Mouse (Mus musculus) urinary bladder, postnatal 14 days (tissue): ENCODE data around the gene Actn1.
A peak's percentile ranks its signal among the peaks of the same experiment; 100 is the strongest.

ENCODE experiments used
- DNase-seq: peaks from one replicate; pipeline ENCODE4 v3.0.0; 2021; ENCODE audit warnings: low spot score

Actn1 gene

GRCm38 (mm10) chr12:80226101-80226500 lies 34.1 kb downstream of the Actn1 start:
- no peak for DNase-seq

GRCm38 (mm10) chr12:80224241-80224731 lies 35.9 kb downstream of the Actn1 start:
- DNase-seq, result no peak

DNA sequence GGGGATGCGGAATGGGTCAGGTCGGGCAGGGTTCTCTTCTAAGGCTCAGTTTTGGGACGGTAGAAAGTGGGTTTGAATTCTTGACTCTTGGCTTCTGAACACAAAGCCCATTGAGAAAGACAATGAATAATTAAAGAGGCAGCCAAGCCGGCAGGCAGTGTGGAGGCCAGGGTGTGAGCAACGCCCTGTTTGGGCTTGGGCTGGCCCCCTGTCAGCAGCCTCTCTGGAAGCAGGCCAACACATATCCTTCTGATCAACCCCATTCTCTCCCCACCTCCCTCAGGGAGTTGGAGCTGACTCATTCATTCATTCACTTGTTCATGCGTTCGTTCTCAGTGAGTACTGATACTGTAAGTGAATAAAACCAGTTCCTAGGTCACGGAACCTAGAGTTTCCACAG lies 36.7 kb downstream of the Actn1 start:
- peak; percentile 55 for DNase-seq

GRCm38 (mm10) chr12:80222473-80222872 lies 37.7 kb downstream of the Actn1 start:
- DNase-seq, result no peak

DNA sequence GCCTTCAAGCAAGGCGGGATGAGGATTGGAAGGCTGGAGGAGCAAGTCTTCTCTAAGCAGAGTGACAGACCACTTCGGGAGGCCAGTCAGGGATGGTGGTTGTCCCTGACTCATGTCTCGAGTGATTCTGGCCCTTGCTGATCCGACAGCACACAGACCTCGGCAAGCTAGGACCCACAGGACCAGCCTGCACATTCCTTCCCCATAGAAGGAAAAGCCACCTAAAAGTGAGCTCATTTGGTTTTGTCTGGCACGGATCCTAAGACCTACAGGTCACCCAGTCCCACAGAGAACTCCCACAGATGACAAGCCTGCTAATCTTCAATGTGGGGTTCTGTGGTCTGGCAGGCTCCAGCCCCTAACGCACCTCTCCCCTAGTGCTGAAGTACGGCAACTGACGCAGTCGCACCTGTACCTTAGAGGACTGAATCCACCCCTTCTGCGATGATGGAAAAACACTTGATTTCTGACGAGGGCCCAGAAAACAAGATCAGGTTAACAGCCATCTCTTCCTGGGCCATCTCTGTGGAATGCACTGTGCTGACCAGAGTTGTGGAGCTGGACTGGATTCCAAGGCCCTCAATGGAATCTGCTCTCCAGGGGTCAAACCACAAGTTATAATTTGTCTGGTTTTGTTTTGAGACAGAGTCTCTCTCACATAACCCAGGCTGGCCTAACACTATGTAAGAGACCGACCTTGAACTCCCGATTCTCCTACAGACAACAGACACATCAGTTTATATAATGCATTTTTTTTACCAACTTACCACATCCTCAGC lies 39.7 kb downstream of the Actn1 start:
- no peak for DNase-seq

DNA sequence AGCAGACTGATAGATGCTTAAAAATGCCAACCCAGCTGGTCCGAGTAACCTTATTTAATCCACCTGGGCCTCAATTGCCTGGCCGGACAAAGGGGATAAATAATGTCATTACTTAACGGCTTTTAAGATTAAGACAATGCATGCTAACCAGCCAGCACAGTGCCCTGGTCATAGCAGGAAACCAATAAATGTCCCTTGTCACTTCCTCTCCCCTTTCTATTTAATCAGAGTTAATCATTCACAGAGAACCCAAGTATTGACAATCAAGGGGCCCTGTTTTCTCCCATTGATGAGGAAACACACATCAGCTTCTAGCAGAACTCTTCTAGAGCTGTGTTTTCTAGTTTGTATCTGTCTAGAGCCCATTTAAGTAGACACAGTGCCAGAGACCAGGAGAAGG lies 41.4 kb downstream of the Actn1 start:
- DNase-seq, result no peak

DNA sequence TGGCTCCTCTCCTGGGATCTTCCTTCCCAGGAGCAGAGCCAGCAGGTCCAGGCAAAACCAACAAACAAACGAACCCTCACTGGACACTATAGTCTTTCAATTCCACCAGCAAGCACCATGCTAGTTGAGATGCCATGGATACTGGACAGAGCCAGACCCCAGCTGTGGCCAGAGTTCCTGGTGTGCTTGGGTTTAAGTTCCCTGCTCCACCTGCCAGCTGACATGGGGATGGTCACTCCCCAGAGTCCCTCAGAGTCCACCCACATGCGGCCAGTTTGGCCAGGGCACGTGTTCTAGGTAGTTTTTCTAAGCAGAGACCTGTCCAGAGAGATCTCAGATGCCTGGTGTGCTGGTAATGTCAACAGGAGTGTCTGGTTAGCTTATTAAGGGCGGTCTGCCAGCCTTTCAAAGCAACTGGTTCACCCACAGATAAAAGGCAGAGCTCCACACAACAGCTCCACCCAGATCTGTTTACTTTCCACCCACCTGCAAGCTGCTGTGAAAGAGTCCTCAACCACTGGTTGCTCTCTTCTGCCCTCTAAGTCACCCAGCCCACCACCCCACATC lies 42.0 kb downstream of the Actn1 start:
- DNase-seq, result no peak

GRCm38 (mm10) chr12:80217049-80217448 lies 43.1 kb downstream of the Actn1 start:
- DNase-seq, result no peak

DNA sequence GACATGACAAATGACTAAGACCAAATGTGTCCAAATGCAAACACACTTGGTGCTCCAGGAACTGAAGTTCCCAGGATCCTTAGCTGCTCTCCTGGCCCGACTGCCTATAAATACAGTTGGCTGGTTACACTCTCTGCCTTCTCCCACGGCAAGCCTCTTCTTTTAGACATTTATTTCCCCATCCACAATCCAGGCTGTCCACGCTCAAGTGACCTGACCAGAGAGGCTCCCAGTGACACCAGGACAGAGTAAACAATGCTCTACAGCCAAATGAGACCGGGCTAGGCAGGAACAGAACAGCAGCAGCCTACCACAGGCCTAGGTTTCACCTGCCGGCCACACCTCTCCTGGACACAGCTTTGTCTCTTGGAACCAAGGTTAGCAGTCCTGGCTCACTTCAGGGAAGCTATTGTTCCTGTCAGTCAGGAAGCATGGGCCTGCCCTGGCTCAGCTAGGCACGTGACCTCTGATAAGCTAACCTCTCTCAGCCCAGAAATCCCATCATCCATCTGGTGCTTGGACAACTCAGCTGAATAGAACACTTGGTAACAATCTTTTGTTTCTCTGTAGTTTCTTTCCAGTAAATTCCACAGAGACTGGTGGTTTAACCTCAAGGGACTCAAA lies 43.8 kb downstream of the Actn1 start:
- no peak for DNase-seq

DNA sequence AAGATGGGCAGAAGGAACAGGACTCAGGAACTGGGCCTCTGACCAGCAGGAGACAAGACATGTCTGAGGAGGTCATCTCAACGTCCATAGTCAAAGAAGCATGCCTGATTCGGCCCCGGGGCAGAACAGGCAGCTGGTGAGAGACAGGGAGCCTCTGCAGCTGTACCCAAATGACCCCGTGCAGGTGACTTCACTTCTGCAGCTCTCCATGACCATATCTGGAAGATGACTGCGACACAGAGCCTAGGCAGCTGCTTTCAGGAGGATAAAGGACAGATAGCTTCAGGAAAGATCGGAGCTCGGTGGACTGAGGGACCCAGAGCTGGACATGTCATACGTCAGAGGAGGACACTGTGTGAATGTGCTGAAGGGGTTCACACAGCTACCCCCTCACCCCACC lies 46.4 kb downstream of the Actn1 start:
- DNase-seq, result no peak

- DNase-seq, result no peak
These were observed 46.9 kb downstream of the Actn1 start for GRCm38 (mm10) chr12:80213263-80213662.

GRCm38 (mm10) chr12:80210791-80211612 lies 49.2 kb downstream of the Actn1 start:
- no peak for DNase-seq

GRCm38 (mm10) chr12:80209914-80210313 lies 50.3 kb downstream of the Actn1 start:
- no peak for DNase-seq

DNA sequence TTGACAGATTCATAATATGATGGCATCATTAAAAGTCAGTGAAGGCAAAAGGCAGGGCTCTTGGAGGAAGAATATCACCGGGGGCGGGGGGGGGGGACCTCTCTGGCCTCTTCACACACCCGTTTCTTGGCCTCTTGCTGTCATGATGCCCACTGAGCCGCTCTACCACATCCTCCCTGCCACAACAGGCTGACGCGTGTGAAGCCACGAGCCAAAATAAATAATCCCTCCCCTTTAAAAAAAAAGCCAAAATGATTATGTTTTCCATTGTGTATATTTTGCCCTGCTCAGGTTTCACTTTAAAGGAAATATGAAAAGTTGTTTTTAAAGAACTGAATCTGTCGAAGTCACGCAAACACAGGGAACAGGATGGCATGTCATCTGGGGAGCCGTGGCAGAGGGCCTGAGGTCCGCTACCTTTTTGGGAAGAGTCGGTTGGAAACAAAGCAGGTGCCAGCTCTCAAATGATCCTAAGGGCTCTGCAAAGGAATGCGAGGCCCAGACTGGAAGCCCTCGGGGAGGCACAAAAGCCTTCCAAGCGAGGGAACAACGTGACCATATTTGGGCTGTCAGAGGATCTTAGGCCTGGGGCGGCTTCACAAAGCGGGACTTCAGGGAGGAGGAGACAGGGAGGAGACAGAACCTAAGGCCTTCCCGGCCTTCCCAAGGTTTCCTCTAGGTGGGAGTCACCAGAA lies 51.9 kb downstream of the Actn1 start:
- DNase-seq, result no peak

DNA sequence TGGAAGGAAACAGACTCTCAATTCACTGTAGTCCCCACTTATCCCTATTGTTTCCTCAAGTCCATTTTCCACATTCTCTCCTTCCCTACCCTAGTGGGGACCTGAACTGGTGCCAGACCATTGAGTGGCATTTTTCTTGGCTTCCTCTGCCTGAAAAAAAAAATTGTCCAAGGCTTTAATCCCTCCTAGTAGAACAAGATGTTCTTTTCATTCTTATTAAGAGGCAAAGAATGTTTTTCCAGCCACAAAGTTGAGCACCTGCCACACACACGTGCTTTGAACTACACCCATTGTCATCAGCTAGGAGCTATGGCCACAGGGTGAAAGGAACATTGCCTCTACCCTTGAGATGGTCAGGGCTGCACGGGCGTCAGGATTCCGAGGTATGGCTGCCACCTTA lies 56.9 kb downstream of the Actn1 start:
- no peak for DNase-seq

GRCm38 (mm10) chr12:80199738-80200137 lies 60.4 kb downstream of the Actn1 start:
- no peak for DNase-seq

GRCm38 (mm10) chr12:80198487-80198886 lies 61.7 kb downstream of the Actn1 start:
- peak; percentile 73 for DNase-seq

DNA sequence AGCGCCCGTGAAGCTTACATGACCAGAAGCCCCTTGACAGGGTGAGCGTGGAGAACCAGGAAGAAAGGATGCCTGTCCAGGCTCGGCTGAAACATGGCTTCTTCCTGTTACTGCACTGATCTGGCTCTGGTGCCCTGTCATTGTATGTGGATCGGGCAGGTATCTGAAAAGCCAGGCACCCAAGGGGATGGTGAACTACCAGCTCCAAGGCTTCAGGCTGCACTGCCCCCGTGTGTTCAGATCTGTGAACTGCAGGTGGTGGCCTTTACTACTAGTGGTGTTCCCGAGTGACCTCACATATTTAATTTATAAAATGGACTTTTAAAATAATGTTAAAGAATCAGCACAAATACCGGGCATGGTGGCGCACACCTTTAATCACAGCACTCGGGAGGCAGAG lies 62.8 kb downstream of the Actn1 start:
- peak; percentile 52 for DNase-seq

- DNase-seq, result no peak
These were observed 68.4 kb downstream of the Actn1 start for GRCm38 (mm10) chr12:80191806-80192205.

GRCm38 (mm10) chr12:80191371-80191770 lies 68.8 kb downstream of the Actn1 start:
- no peak for DNase-seq

DNA sequence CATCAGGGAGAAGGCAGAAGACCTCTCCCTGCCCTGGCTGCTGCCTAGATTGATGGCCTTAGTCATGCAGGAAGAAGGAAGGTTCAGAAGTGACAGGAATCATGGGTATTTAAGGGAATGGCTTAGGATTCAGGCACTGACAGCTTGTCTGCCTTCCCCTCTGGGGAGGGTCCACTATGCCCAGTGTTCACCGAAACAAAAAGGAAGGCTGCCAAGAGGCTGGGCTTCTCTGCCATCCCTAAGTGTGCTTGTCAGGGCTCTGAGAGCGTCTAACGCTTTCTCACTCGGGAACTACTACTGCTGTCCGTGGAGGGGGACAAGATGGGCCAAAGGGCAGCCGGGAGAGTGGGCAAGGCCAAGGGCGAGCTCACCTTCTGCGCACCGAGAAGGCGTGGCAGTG lies 69.3 kb downstream of the Actn1 start:
- DNase-seq, result no peak

- no peak for DNase-seq
These were observed 76.1 kb downstream of the Actn1 start for GRCm38 (mm10) chr12:80184041-80184440.
